Mouse (Mus musculus): Measurements from ENCODE around the gene Ccdc136. TPM values are rescaled to one million over a fixed set of nuclear protein-coding genes. Genes with fewer than 3 reads are reported as not detected.

Ccdc136 gene
- polyA plus RNA-seq, 1 experiment from 2014 or later: 39.9 TPM

DNA sequence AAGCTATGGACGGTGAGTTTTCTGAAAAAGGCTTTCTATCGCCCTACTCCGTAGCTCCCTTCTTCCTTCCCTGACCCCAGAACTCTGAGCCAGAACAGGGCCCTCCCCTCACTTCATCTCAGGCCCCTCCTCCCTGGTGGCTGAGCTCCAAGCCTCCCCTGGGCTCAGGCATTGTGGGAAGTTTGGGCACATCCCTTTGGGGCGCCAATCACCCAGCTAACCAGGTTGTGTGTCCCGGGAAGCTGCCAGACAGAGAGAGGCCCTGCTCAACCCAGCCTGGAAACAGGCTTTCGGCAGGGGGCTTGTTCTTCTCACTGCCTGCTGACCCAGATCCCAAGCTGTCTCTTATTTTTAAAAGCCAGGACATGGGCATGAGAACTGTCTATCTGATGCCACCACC is 1.5 kb downstream of the Ccdc136 start:
- peak overlapping the region; percentile 75 for H3K9ac ChIP-seq
- 0 out of 2 replicates have a peak, but pooled peaks cover 2% of the 10 kb centered on the region for H3K36me3 ChIP-seq
- H3K27me3 ChIP-seq (replicated peaks): peaks cover 16% of the 10 kb centered on the region; the same call in 1 of the 2 replicates
- peaks cover 22% of the 10 kb centered on the region for H3K4me1 ChIP-seq
- no peaks in the 10 kb centered on the region for H3K9me3 ChIP-seq
- peak overlapping the region; percentile 71 for H3K4me3 ChIP-seq
- ATAC-seq (ENCODE audit: low FRiP score, low read depth): peak; percentile 30; the same call in 1 of the 2 replicates
- 7% methylated on average over 6 of the region's 6 CpGs for WGBS
- H3K27ac ChIP-seq: no peak overlapping the region
- H3K4me2 ChIP-seq (replicated peaks): peak overlapping the region; percentile 90

DNA sequence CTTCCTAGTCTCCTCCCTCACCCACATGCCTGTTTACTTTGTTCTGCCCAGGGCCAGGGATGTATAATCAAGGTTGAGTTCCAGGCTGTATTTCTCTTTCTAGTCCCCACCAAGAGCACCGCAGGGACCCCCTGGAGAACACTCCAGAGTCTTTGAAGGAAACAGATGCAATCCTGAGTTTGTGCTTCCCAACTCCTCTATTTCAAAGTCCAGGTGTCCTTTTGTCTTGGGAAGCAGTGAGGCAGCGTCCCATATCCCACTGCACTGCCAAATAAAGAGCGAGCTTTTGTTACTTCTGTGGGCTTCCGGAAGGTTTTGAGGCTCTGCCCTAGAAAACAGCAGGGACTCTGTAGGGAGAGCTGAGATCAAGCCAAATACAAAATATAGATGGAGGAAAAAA is 3.7 kb downstream of the Ccdc136 start:
- H3K4me3 ChIP-seq: no peak overlapping the region
- no peak for ATAC-seq (ENCODE audit: low FRiP score, low read depth)
- no peak overlapping the region for H3K27ac ChIP-seq
- H3K36me3 ChIP-seq: 0 out of 2 replicates have a peak, but pooled peaks cover 2% of the 10 kb centered on the region
- peaks cover 12% of the 10 kb centered on the region; the same call in 1 of the 2 replicates for H3K27me3 ChIP-seq (replicated peaks)
- 73% methylated on average over 4 of the region's 4 CpGs for WGBS
- H3K4me2 ChIP-seq (replicated peaks): no peak overlapping the region
- no peak overlapping the region for H3K9ac ChIP-seq
- peaks cover 22% of the 10 kb centered on the region for H3K4me1 ChIP-seq
- H3K9me3 ChIP-seq: no peaks in the 10 kb centered on the region

DNA sequence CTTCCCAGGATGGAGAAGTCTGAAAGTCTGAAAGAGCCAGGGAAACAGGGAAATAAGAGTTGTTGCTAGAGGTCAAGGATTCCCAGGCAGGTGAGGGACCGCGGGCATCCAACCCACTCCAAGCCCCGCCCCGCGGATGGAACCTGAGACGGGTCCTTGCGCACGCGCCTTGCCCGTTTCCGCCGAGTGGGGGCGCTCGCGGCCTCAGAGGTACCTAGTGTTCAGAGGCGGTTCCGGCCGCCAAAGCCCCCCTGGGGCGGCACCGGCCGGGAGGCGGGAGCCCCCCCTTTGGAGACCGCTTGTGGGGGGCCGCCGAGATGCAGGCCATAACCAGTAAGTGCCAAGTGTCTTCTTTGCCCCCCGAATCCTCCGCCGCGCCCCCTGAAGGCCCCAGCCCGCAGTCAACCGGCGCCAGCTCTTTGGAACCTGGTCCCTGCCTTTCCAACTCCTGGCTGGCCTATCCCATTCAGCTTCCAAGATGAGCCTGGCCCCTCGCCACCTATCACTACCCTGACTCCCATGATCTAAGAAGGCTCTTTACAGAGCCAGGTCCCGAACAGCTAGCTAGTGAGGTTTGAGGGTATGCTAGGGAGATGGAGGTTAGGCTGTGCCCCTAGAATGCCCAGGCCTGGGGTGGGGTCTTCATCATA is 6.7 kb downstream of the Ccdc136 start:
- 0 out of 2 replicates have a peak, but pooled peaks cover 7% of the 10 kb centered on the region for H3K27me3 ChIP-seq (replicated peaks)
- H3K4me2 ChIP-seq (replicated peaks): peak overlapping the region; percentile 38
- no peak overlapping the region for H3K4me3 ChIP-seq
- no peak for ATAC-seq (ENCODE audit: low FRiP score, low read depth)
- no peak overlapping the region for H3K27ac ChIP-seq
- peaks cover 11% of the 10 kb centered on the region for H3K4me1 ChIP-seq
- no peaks in the 10 kb centered on the region for H3K9me3 ChIP-seq
- 0 out of 2 replicates have a peak, but pooled peaks cover 2% of the 10 kb centered on the region for H3K36me3 ChIP-seq
- 8% methylated on average over 34 of the region's 34 CpGs for WGBS
- no peak overlapping the region for H3K9ac ChIP-seq

DNA sequence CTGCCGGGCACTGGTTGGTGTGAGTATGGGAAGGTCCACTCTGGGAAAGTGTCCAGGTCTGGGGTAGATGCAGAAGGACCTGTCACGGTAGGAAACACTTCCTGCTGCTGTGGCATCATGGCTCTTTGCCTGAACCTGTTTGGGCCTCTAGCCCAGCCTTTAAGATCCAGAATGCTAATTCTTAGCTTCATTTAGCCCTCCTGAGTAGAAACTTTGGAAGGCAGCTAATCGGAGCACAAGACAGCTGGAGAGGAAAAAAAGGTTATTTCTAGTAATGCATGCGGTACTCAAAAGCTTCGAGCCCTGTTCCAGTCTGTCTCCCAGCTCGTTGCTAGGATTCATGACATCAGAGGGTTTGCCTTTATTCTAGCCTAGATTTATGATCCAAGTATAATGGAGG is 10.3 kb downstream of the Ccdc136 start:
- Histone ChIP-seq H3K9ac (no peak overlapping the region), H3K9me3 (no peaks in the 10 kb centered on the region), H3K4me3 (no peak overlapping the region), H3K36me3 (peaks cover 26% of the 10 kb centered on the region), H3K4me1 (peaks cover 9% of the 10 kb centered on the region), H3K4me2 (replicated peaks) (no peak overlapping the region), H3K27me3 (replicated peaks) (0 out of 2 replicates have a peak, but pooled peaks cover 4% of the 10 kb centered on the region), H3K27ac (no peak overlapping the region)
- peak; percentile 65; the same call in 1 of the 2 replicates for ATAC-seq (ENCODE audit: low FRiP score, low read depth)
- WGBS: 40% methylated on average over 6 of the region's 6 CpGs

GRCm38 (mm10) chr6:29415446-29415845 is 19.3 kb downstream of the Ccdc136 start:
- Histone ChIP-seq H3K4me2 (replicated peaks) (no peak overlapping the region), H3K9me3 (no peaks in the 10 kb centered on the region), H3K27ac (no peak overlapping the region), H3K36me3 (peaks cover 59% of the 10 kb centered on the region), H3K27me3 (replicated peaks) (no peaks in the 10 kb centered on the region), H3K4me3 (no peak overlapping the region), H3K4me1 (no peaks in the 10 kb centered on the region), H3K9ac (no peak overlapping the region)
- 88% methylated on average over 9 of the region's 9 CpGs for WGBS
- no peak for ATAC-seq (ENCODE audit: low FRiP score, low read depth)

DNA sequence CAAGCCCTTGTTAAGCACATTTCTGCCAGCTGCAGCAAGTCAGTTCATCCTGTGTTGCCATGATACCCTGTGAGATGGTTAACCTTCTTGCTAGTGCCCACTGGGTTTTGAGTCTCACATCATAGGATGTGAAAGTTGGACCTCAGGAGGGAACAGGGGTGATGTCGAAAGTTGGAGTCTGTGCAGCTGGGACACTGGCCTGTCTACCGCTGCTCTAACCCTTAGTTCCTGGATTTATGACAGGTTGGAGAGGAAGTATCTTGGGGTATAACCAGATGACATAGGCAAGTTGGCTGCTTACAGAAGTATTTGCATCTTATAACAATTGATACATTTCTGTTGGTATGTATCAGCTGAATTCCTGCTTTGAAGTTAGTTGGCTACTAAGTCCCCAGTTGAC is 24.5 kb downstream of the Ccdc136 start:
- Histone ChIP-seq H3K27ac (no peak overlapping the region), H3K4me2 (replicated peaks) (no peak overlapping the region), H3K4me1 (no peaks in the 10 kb centered on the region), H3K9ac (no peak overlapping the region), H3K4me3 (no peak overlapping the region), H3K9me3 (no peaks in the 10 kb centered on the region), H3K36me3 (peaks cover 31% of the 10 kb centered on the region), H3K27me3 (replicated peaks) (no peaks in the 10 kb centered on the region)
- ATAC-seq (ENCODE audit: low FRiP score, low read depth): no peak
- WGBS: 88% methylated on average over 2 of the region's 2 CpGs

- H3K9ac ChIP-seq: no peak overlapping the region
- H3K27me3 ChIP-seq (replicated peaks): no peaks in the 10 kb centered on the region
- no peak overlapping the region for H3K27ac ChIP-seq
- no peak overlapping the region for H3K4me3 ChIP-seq
- H3K9me3 ChIP-seq: no peaks in the 10 kb centered on the region
- H3K4me1 ChIP-seq: no peaks in the 10 kb centered on the region
- H3K36me3 ChIP-seq: 0 out of 2 replicates have a peak, but pooled peaks cover 7% of the 10 kb centered on the region
- ATAC-seq (ENCODE audit: low FRiP score, low read depth): no peak
- WGBS: 90% methylated on average over 8 of the region's 8 CpGs
- H3K4me2 ChIP-seq (replicated peaks): no peak overlapping the region
Observed at GRCm38 (mm10) chr6:29425118-29425517, 29.0 kb downstream of the Ccdc136 start.

DNA sequence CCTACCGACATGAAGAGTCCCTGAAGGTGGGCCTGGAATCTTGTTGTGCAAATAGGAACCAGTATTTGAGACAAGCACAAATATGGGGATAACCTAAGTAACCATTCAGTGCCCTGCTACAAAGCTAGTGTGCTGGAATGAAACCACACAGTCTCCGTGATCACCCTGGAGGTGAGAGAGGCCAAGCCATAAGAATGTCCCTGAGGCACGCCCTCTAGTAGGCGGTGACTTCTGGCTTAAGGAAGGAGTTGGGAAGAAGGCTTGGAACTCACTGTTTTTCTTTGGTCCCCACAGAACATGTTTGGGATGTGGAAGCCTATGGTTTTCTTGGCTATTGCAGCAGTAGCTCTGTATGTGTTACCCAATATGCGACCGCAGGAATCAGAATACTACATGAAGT is 30.2 kb downstream of the Ccdc136 start:
- Histone ChIP-seq H3K4me3 (no peak overlapping the region), H3K27me3 (replicated peaks) (peaks cover 7% of the 10 kb centered on the region; the same call in 1 of the 2 replicates), H3K36me3 (0 out of 2 replicates have a peak, but pooled peaks cover 7% of the 10 kb centered on the region), H3K9ac (no peak overlapping the region), H3K27ac (no peak overlapping the region), H3K9me3 (no peaks in the 10 kb centered on the region), H3K4me1 (no peaks in the 10 kb centered on the region), H3K4me2 (replicated peaks) (no peak overlapping the region)
- 79% methylated on average over 6 of the region's 6 CpGs for WGBS
- ATAC-seq (ENCODE audit: low FRiP score, low read depth): no peak

GRCm38 (mm10) chr6:29428171-29428570 is 32.1 kb downstream of the Ccdc136 start:
- WGBS: 58% methylated on average over 4 of the region's 4 CpGs
- no peak for ATAC-seq (ENCODE audit: low FRiP score, low read depth)
- H3K4me3 ChIP-seq: no peak overlapping the region

DNA sequence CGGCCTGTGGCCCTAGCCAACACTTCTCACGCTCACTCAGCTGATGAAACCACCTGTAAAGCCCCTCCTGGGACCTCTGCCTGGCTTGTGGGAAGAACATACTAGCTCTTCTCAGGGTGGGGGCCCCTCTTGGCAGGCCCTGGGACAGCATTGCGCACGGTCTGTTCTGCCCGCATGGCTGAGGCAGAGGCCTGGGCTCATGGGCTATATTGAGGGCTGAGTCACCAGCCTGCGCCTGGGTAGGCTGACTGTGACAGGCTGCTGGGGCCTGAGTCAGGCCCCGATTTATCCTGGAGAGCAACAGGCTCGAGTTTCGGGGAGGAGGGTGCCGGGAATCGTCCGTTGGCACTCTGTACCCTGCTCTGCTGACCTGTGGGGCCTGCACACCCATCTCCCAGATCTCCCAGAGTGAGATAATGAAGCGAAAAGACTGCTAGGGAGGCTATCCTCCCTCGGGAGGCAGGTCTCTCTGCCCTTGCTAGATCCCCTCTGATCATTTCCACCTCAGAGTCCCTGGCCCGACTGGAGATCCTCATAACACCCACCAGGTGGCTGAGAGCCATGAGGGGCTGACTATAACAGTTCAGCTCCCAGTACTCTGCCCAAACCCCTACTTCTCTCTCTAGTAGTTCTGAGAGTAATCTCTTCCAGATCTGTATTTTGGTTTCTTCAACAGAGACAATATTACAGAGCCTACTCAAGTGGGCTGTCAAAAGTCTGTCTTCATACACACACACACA is 34.7 kb downstream of the Ccdc136 start:
- peaks cover 31% of the 10 kb centered on the region for H3K4me1 ChIP-seq
- 50% methylated on average over 15 of the region's 15 CpGs for whole genome bisulfite sequencing
- H3K4me2 ChIP-seq (replicated peaks): no peak overlapping the region
- no peak overlapping the region for H3K4me3 ChIP-seq
- no peaks in the 10 kb centered on the region for H3K36me3 ChIP-seq
- H3K9ac ChIP-seq: no peak overlapping the region
- H3K27ac ChIP-seq: no peak overlapping the region
- no peaks in the 10 kb centered on the region for H3K9me3 ChIP-seq
- peaks cover 49% of the 10 kb centered on the region for H3K27me3 ChIP-seq (replicated peaks)
- no peak for ATAC-seq (ENCODE audit: low FRiP score, low read depth)

More at GRCm38 (mm10) chr6:29428171-29428570, 32.1 kb downstream of the Ccdc136 start:
- Histone ChIP-seq H3K9ac (no peak overlapping the region), H3K36me3 (0 out of 2 replicates have a peak, but pooled peaks cover under 1% of the 10 kb centered on the region), H3K27ac (no peak overlapping the region), H3K9me3 (no peaks in the 10 kb centered on the region), H3K4me2 (replicated peaks) (no peak overlapping the region), H3K27me3 (replicated peaks) (peaks cover 26% of the 10 kb centered on the region), H3K4me1 (peaks cover 5% of the 10 kb centered on the region)

DNA sequence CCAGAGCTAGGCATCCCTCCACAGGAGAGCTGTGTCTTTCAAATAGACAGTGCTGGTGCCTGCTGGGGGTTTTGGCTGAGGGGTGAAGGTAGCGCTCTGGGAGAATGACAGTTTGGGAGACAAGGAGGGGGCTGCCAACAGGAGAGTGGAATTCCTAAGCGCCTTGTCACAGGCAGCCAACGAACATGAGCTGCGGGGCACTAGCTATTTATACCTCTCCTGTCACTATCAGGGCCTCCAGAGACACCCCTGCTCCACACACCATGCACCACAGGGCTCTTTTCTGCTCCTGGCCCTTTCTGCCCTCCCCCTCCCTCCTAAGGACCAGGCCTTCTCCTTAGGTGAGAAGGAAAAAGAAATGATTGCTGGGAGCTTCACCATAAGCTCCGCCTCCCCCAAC is 35.4 kb downstream of the Ccdc136 start:
- WGBS: 30% methylated on average over 5 of the region's 5 CpGs

GRCm38 (mm10) chr6:29432156-29432555 is 36.0 kb downstream of the Ccdc136 start:
- 37% methylated on average over 3 of the region's 3 CpGs for WGBS

More for the DNA sequence above, 35.4 kb downstream of the Ccdc136 start:
- H3K9ac ChIP-seq: no peak overlapping the region
- H3K4me2 ChIP-seq (replicated peaks): no peak overlapping the region
- ATAC-seq (ENCODE audit: low FRiP score, low read depth): no peak
- no peak overlapping the region for H3K4me3 ChIP-seq
- H3K27me3 ChIP-seq (replicated peaks): peaks cover 49% of the 10 kb centered on the region
- no peak overlapping the region for H3K27ac ChIP-seq
- no peaks in the 10 kb centered on the region for H3K36me3 ChIP-seq
- H3K9me3 ChIP-seq: no peaks in the 10 kb centered on the region
- peaks cover 38% of the 10 kb centered on the region for H3K4me1 ChIP-seq

More at GRCm38 (mm10) chr6:29432156-29432555, 36.0 kb downstream of the Ccdc136 start:
- no peaks in the 10 kb centered on the region for H3K36me3 ChIP-seq
- H3K9ac ChIP-seq: no peak overlapping the region
- H3K4me3 ChIP-seq: no peak overlapping the region
- H3K27me3 ChIP-seq (replicated peaks): peaks cover 49% of the 10 kb centered on the region
- H3K4me2 ChIP-seq (replicated peaks): no peak overlapping the region
- ATAC-seq (ENCODE audit: low FRiP score, low read depth): no peak
- peaks cover 42% of the 10 kb centered on the region for H3K4me1 ChIP-seq
- H3K27ac ChIP-seq: no peak overlapping the region
- no peaks in the 10 kb centered on the region for H3K9me3 ChIP-seq

All from neural tube, embryonic 12.5 days (tissue).